Mouse (Mus musculus) erythroblast, embryonic 14.5 days (primary cell): ENCODE measurements around the gene Corin.

Source experiments
- GATA1 ChIP-seq: IDR thresholded peaks from 2 replicates; pipeline ENCODE4 v1.6.1; 2012; ENCODE audit warnings: low read length, inconsistent platforms, mixed read lengths
- TAL1 ChIP-seq: IDR thresholded peaks from 3 replicates; pipeline ENCODE4 v1.6.1; 2012; ENCODE audit warnings: low read length, inconsistent platforms, mixed read lengths

DNA sequence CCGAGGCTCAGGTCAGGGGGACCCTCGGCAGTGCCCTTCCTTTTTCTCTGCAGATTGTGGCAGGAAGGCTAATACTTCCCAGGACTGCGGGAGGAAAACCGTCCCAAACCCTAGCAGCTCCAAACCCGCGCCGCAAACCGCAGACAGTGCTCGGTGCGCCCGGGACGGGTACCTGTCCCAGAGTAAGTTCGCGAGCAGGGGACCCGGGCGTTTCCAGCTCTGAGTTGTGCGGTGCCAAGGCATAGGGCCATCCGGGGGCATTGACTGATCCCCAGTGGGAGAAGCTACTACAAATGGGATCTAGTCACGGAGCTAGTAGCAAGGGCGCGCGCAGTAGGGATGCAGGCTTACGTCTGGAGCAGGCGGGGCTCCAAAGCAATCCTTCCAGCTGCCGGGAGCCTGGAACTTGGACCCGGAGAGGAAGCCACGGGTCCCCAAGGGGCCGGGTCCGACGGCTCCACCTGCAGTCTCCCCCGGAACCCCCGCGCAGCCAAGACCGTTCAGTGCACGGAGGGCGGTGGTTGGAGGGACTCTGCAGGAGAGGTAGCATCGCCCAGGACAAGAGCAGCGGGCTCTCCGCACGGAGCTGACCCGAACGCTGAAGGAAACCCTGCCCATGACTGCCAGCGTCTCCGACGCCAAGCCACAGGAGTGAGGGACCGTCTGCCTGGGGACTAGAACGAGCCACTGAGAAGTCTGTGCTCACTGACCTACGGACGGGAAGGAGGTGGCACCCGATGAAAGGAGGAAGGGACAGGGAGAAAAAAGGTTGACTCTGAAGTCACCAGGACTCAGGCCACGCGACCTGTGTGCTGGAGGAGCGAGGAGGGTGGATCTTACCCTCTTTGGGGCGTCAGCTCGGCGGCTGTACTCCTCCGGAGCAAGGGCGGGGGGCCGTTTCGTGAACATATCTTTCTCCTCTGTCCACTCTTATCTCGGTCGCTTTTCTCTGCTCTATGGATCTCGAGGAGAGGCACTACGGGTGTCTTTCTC is at the start of gene Corin:
- TF ChIP-seq GATA1 (no peak), TAL1 (no peak)
